Mouse (Mus musculus): Measurements from ENCODE around the gene Ern2. TPM values are rescaled to one million over a fixed set of nuclear protein-coding genes. Genes with fewer than 3 reads are reported as not detected.
A peak's percentile ranks its signal among the peaks of the same experiment; 100 is the strongest.

Gene Ern2
- not detected in 2 replicates for polyA plus RNA-seq (2014; fragmentation: Nextera tagmentation; extraction: Ambion mirVana)

- ATAC-seq (replicated peaks; ENCODE audit: low FRiP score), result no peak
- WGBS, result 16% methylated on average over 17 of the region's 17 CpGs
- no peak within 1 kb of the TSS for H3K4me2 ChIP-seq
These were observed at the start of gene Ern2 for GRCm38 (mm10) chr7:122186043-122186442. Ern2 (minus strand) TSS chr7:122186207.

GRCm38 (mm10) chr7:122230866-122231265 is 44.9 kb upstream of the Ern2 start:
- Histone ChIP-seq H3K27ac (ENCODE audit: low read depth, low read length) (no peak overlapping the region), H3K4me3 (ENCODE audit: low read depth, low read length) (no peak overlapping the region), H3K9me3 (ENCODE audit: control insufficient read depth, low read length) (no peaks in the 10 kb centered on the region), H3K36me3 (ENCODE audit: control insufficient read depth, insufficient read depth, low read length) (no peaks in the 10 kb centered on the region), H3K4me1 (replicated peaks; ENCODE audit: control insufficient read depth, insufficient read depth, low read length) (no peaks in the 10 kb centered on the region), H3K27me3 (replicated peaks; ENCODE audit: control insufficient read depth, insufficient read depth, low read length) (no peaks in the 10 kb centered on the region), H3K4me2 (no peak overlapping the region), H3K9ac (ENCODE audit: low read depth, low read length) (no peak overlapping the region)
- no peak for ATAC-seq (replicated peaks; ENCODE audit: low FRiP score)
- no peak for DNase-seq (ENCODE audit: low spot score)
- 78% methylated on average over 4 of the region's 4 CpGs for WGBS

More at GRCm38 (mm10) chr7:122186043-122186442, at the start of gene Ern2:
- Histone ChIP-seq H3K4me1 (replicated peaks; ENCODE audit: control insufficient read depth, insufficient read depth, low read length) (no peaks in the 10 kb centered on the region), H3K36me3 (ENCODE audit: control insufficient read depth, insufficient read depth, low read length) (no peaks in the 10 kb centered on the region), H3K9ac (ENCODE audit: low read depth, low read length) (no peak within 1 kb of the TSS), H3K27me3 (replicated peaks; ENCODE audit: control insufficient read depth, insufficient read depth, low read length) (0 out of 2 replicates have a peak, but pooled peaks cover 2% of the 10 kb centered on the region), H3K27ac (ENCODE audit: low read depth, low read length) (no peak within 1 kb of the TSS), H3K4me3 (ENCODE audit: low read depth, low read length) (no peak within 1 kb of the TSS), H3K9me3 (ENCODE audit: control insufficient read depth, low read length) (no peaks in the 10 kb centered on the region)
- no peak for DNase-seq (ENCODE audit: low spot score)

GRCm38 (mm10) chr7:122229916-122230315 is 43.9 kb upstream of the Ern2 start:
- Histone ChIP-seq H3K27ac (ENCODE audit: low read depth, low read length) (no peak overlapping the region), H3K4me1 (replicated peaks; ENCODE audit: control insufficient read depth, insufficient read depth, low read length) (no peaks in the 10 kb centered on the region), H3K4me3 (ENCODE audit: low read depth, low read length) (no peak overlapping the region), H3K9me3 (ENCODE audit: control insufficient read depth, low read length) (no peaks in the 10 kb centered on the region), H3K9ac (ENCODE audit: low read depth, low read length) (no peak overlapping the region), H3K27me3 (replicated peaks; ENCODE audit: control insufficient read depth, insufficient read depth, low read length) (no peaks in the 10 kb centered on the region), H3K4me2 (no peak overlapping the region), H3K36me3 (ENCODE audit: control insufficient read depth, insufficient read depth, low read length) (no peaks in the 10 kb centered on the region)
- ATAC-seq (replicated peaks; ENCODE audit: low FRiP score), result no peak
- WGBS, result 61% methylated on average over 4 of the region's 4 CpGs
- DNase-seq (ENCODE audit: low spot score), result no peak

- WGBS, result 56% methylated on average over 3 of the region's 3 CpGs
- no peaks in the 10 kb centered on the region for H3K36me3 ChIP-seq (ENCODE audit: control insufficient read depth, insufficient read depth, low read length)
- no peak overlapping the region for H3K27ac ChIP-seq (ENCODE audit: low read depth, low read length)
- no peak overlapping the region for H3K4me3 ChIP-seq (ENCODE audit: low read depth, low read length)
- no peak overlapping the region for H3K4me2 ChIP-seq
- no peaks in the 10 kb centered on the region for H3K4me1 ChIP-seq (replicated peaks; ENCODE audit: control insufficient read depth, insufficient read depth, low read length)
- ATAC-seq (replicated peaks; ENCODE audit: low FRiP score) (no peak), DNase-seq (ENCODE audit: low spot score) (no peak)
- H3K9me3 ChIP-seq (ENCODE audit: control insufficient read depth, low read length), result no peaks in the 10 kb centered on the region
- H3K9ac ChIP-seq (ENCODE audit: low read depth, low read length), result no peak overlapping the region
- no peaks in the 10 kb centered on the region for H3K27me3 ChIP-seq (replicated peaks; ENCODE audit: control insufficient read depth, insufficient read depth, low read length)
These were observed 43.3 kb upstream of the Ern2 start for GRCm38 (mm10) chr7:122229306-122229705.

- no peaks in the 10 kb centered on the region for H3K4me1 ChIP-seq (replicated peaks; ENCODE audit: control insufficient read depth, insufficient read depth, low read length)
- H3K27me3 ChIP-seq (replicated peaks; ENCODE audit: control insufficient read depth, insufficient read depth, low read length), result no peaks in the 10 kb centered on the region
- no peak overlapping the region for H3K27ac ChIP-seq (ENCODE audit: low read depth, low read length)
- 71% methylated on average over 4 of the region's 4 CpGs for WGBS
- no peak overlapping the region for H3K4me3 ChIP-seq (ENCODE audit: low read depth, low read length)
- no peak overlapping the region for H3K4me2 ChIP-seq
- ATAC-seq (replicated peaks; ENCODE audit: low FRiP score) (no peak), DNase-seq (ENCODE audit: low spot score) (no peak)
- no peaks in the 10 kb centered on the region for H3K9me3 ChIP-seq (ENCODE audit: control insufficient read depth, low read length)
- no peak overlapping the region for H3K9ac ChIP-seq (ENCODE audit: low read depth, low read length)
- H3K36me3 ChIP-seq (ENCODE audit: control insufficient read depth, insufficient read depth, low read length), result no peaks in the 10 kb centered on the region
These were observed 40.7 kb upstream of the Ern2 start for GRCm38 (mm10) chr7:122226744-122227143.

GRCm38 (mm10) chr7:122226020-122226742 is 40.2 kb upstream of the Ern2 start:
- no peak overlapping the region for H3K9ac ChIP-seq (ENCODE audit: low read depth, low read length)
- no peaks in the 10 kb centered on the region for H3K9me3 ChIP-seq (ENCODE audit: control insufficient read depth, low read length)
- no peaks in the 10 kb centered on the region for H3K27me3 ChIP-seq (replicated peaks; ENCODE audit: control insufficient read depth, insufficient read depth, low read length)
- no peaks in the 10 kb centered on the region for H3K4me1 ChIP-seq (replicated peaks; ENCODE audit: control insufficient read depth, insufficient read depth, low read length)
- H3K36me3 ChIP-seq (ENCODE audit: control insufficient read depth, insufficient read depth, low read length), result no peaks in the 10 kb centered on the region
- WGBS, result 54% methylated on average over 7 of the region's 7 CpGs
- H3K4me3 ChIP-seq (ENCODE audit: low read depth, low read length), result no peak overlapping the region
- DNase-seq (ENCODE audit: low spot score) (no peak), ATAC-seq (replicated peaks; ENCODE audit: low FRiP score) (no peak)
- no peak overlapping the region for H3K27ac ChIP-seq (ENCODE audit: low read depth, low read length)
- no peak overlapping the region for H3K4me2 ChIP-seq

- DNase-seq (ENCODE audit: low spot score) (no peak), ATAC-seq (replicated peaks; ENCODE audit: low FRiP score) (no peak; the same call in 1 of the 2 replicates)
- Histone ChIP-seq H3K4me3 (ENCODE audit: low read depth, low read length) (0 out of 2 replicates have a peak within 1 kb of the TSS, but pooled peaks have one; percentile 13), H3K4me1 (replicated peaks; ENCODE audit: control insufficient read depth, insufficient read depth, low read length) (no peaks in the 10 kb centered on the region; the same call in 1 of the 2 replicates), H3K36me3 (ENCODE audit: control insufficient read depth, insufficient read depth, low read length) (no peaks in the 10 kb centered on the region), H3K27me3 (replicated peaks; ENCODE audit: control insufficient read depth, insufficient read depth, low read length) (peaks cover 5% of the 10 kb centered on the region), H3K27ac (ENCODE audit: low read depth, low read length) (no peak within 1 kb of the TSS), H3K9me3 (ENCODE audit: control insufficient read depth, low read length) (no peaks in the 10 kb centered on the region), H3K4me2 (peak within 1 kb of the TSS; percentile 46), H3K9ac (ENCODE audit: low read depth, low read length) (no peak within 1 kb of the TSS)
- 21% methylated on average over 20 of the region's 20 CpGs for WGBS
These were observed 33.4 kb upstream of the Ern2 start, which contains the start of gene Chp2 for GRCm38 (mm10) chr7:122219315-122219801. Chp2 (plus strand) TSS chr7:122219496.

GRCm38 (mm10) chr7:122208276-122209021 is 22.4 kb upstream of the Ern2 start:
- Histone ChIP-seq H3K9me3 (ENCODE audit: control insufficient read depth, low read length) (no peaks in the 10 kb centered on the region), H3K9ac (ENCODE audit: low read depth, low read length) (no peak overlapping the region), H3K4me2 (no peak overlapping the region), H3K27ac (ENCODE audit: low read depth, low read length) (no peak overlapping the region), H3K27me3 (replicated peaks; ENCODE audit: control insufficient read depth, insufficient read depth, low read length) (no peaks in the 10 kb centered on the region), H3K4me1 (replicated peaks; ENCODE audit: control insufficient read depth, insufficient read depth, low read length) (no peaks in the 10 kb centered on the region), H3K36me3 (ENCODE audit: control insufficient read depth, insufficient read depth, low read length) (no peaks in the 10 kb centered on the region), H3K4me3 (ENCODE audit: low read depth, low read length) (no peak overlapping the region)
- WGBS, result 51% methylated on average over 7 of the region's 7 CpGs
- ATAC-seq (replicated peaks; ENCODE audit: low FRiP score) (no peak), DNase-seq (ENCODE audit: low spot score) (no peak)

All from liver, embryonic 11.5 days (tissue).